Mouse (Mus musculus) stomach, postnatal 0 days (tissue): ENCODE measurements at regions not wholly inside any gene's neighbourhood (a gene's known extent, or its start where the extent isn't known, plus 50 kb on each side); places are given as distances from the start of the nearest gene placed in this dataset.

Experiments used
- ATAC-seq: fragments of 200-750 bp; cut with Nextera tagmentation; 2 replicates; pipeline ENCODE4 v1.8.0; 2017; ENCODE audit not compliant: low FRiP score, low TSS enrichment
- DNase-seq: peaks from one replicate; pipeline ENCODE4 v3.0.0-alpha.2; 2016; ENCODE audit warnings: low spot score
- H3K27ac ChIP-seq: fragments of 300-500 bp; sonication (generic); replicated peaks from 2 replicates; pipeline ENCODE4 v1.5.1; 2014; ENCODE audit warnings: mild to moderate bottlenecking, control low read depth
- H3K27me3 ChIP-seq: fragments of 300-500 bp; sonication (generic); 2 replicates; pipeline ENCODE4 v1.6.1; 2014; ENCODE audit warnings: low read length; ENCODE audit not compliant: control insufficient read depth, insufficient read depth
- H3K36me3 ChIP-seq: fragments of 300-500 bp; sonication (generic); 2 replicates; pipeline ENCODE4 v1.6.1; 2014; ENCODE audit warnings: low read length, mixed read lengths; ENCODE audit not compliant: control insufficient read depth, insufficient read depth
- H3K4me1 ChIP-seq: fragments of 300-500 bp; sonication (generic); replicated peaks from 2 replicates; pipeline ENCODE4 v1.6.1; 2014; ENCODE audit warnings: antibody characterized with exemption; ENCODE audit not compliant: control insufficient read depth, insufficient read depth
- H3K4me2 ChIP-seq: fragments of 300-500 bp; sonication (generic); replicated peaks from 2 replicates; pipeline ENCODE4 v1.6.1; 2014; ENCODE audit warnings: low read depth, mild to moderate bottlenecking, control low read depth, moderate library complexity
- H3K4me3 ChIP-seq: fragments of 300-500 bp; sonication (generic); 2 replicates; pipeline ENCODE4 v1.5.1; 2014; ENCODE audit warnings: low read depth, low read length, control low read depth
- H3K9ac ChIP-seq: fragments of 300-500 bp; sonication (generic); 2 replicates; pipeline ENCODE4 v1.6.1; 2014; ENCODE audit warnings: mild to moderate bottlenecking, low read length, control low read depth, mixed read lengths
- H3K9me3 ChIP-seq: fragments of 300-500 bp; sonication (generic); 2 replicates; pipeline ENCODE4 v1.6.1; 2016; ENCODE audit warnings: low read length; ENCODE audit not compliant: control insufficient read depth
- CTCF ChIP-seq: IDR thresholded peaks from 2 replicates; pipeline ENCODE4 v1.5.1; 2016; ENCODE audit warnings: antibody characterized with exemption, low read depth, mild to moderate bottlenecking, moderate library complexity
- EP300 ChIP-seq: optimal IDR thresholded peaks from 2 replicates; pipeline ENCODE3; 2016; ENCODE audit warnings: antibody characterized with exemption
- WGBS: fragments of 180-500 bp; shearing (Covaris S2); extraction: QIAGEN DNeasy Blood & Tissue Kit; methylation state at CpG from one replicate; pipeline ENCODE4 v1.1.7; 2014; 5-methylcytosine and 5-hydroxymethylcytosine counted together

DNA sequence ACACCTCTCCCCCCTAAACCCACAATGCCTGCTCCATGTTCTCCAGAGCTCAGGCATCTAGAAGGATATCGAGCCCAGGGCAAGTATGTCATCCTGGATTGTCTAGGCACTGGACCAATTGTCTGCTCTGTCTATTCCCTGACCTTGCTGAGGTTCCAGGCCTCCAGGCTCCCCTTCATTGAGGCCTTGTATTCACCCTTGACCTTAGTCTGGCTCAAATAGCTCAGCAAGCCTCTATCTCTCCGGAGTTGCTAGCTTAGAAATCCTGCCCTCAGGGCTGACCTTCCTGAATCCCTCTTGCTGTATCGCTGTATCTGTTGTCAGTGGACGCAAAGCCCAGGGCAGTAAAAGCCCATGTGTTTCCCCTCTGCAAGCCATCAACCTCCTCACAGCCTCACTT is 85.0 kb downstream of the Dll1 start:
- H3K27me3 ChIP-seq = no peaks in the 10 kb centered on the region
- H3K9ac ChIP-seq = no peak overlapping the region
- ATAC-seq = no peak
- H3K4me2 ChIP-seq = no peak overlapping the region
- H3K36me3 ChIP-seq = no peaks in the 10 kb centered on the region
- H3K9me3 ChIP-seq = no peaks in the 10 kb centered on the region
- no peak for DNase-seq
- TF ChIP-seq EP300 (no peak), CTCF (no peak)
- H3K27ac ChIP-seq = no peak overlapping the region
- H3K4me3 ChIP-seq = no peak overlapping the region
- H3K4me1 ChIP-seq = no peaks in the 10 kb centered on the region
- 61% methylated on average over 4 of the region's 4 CpGs for WGBS

DNA sequence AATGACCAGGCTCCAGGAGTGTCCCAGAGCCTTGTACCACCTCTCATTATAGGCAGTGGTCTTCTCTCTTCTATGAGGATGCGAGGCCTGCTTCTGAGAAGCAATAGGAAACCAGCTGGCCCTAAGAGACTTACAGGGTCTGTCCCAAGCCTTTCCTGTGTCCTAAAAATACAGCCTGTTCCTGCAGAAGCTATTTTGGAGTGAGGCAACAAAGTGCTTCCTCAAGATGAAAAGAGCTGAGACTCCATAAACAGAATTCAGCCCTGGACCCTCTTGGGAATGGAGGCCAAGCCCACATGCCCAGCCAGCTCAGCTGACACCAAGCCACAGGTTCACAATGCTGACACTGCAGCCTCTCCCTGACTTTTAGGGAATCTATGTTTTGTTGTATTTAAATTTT is 86.3 kb downstream of the Dll1 start:
- Histone ChIP-seq H3K9me3 (no peaks in the 10 kb centered on the region), H3K36me3 (no peaks in the 10 kb centered on the region), H3K4me2 (no peak overlapping the region), H3K9ac (no peak overlapping the region), H3K4me3 (no peak overlapping the region), H3K27ac (no peak overlapping the region), H3K4me1 (peaks cover under 1% of the 10 kb centered on the region; the same call in 1 of the 2 replicates), H3K27me3 (no peaks in the 10 kb centered on the region)
- ATAC-seq (no peak), DNase-seq (no peak)
- WGBS = 89% methylated on average over 1 of the region's 1 CpGs
- TF ChIP-seq CTCF = no peak
- no peak for TF ChIP-seq EP300

DNA sequence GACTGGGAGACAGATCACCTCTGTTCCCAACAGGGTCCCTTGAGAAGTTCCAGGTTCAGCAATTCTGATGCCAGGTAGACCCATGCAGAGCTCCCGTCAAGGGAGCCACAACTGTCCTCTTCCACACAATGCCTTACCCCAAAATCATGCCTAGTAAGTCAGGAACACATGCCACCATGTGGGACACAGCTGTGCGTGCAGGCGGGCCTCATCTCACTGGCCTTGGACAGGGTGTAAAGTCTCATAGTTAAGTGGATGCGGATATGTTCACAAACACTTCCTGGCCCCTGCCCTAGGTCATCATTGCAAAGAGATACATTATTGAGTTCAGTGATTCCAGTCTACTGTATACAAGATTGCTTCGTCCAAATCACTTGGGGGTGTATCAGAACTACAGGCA is 87.6 kb downstream of the Dll1 start:
- ATAC-seq = no peak
- WGBS = 64% methylated on average over 5 of the region's 5 CpGs

DNA sequence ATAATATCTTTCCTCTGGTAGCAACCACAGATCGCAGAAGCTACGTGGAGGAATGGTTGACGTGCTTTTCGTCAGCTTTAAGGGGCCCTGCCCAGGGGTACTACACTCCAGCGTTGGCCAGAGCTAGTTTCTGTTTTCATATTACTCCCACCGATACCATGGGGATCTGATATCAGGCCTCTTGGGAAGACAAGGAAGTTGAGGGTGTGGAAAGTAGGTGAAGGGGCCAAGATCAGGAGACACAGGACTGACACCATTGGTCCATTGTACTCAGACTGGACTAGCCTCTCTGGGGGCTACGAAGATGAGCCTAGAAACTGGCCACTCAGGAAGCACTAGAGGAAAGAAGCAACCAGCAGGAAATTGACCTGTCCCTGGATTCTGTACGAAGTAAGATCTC is 88.0 kb downstream of the Dll1 start:
- WGBS = 82% methylated on average over 8 of the region's 8 CpGs
- peaks cover 5% of the 10 kb centered on the region; the same call in 1 of the 2 replicates for H3K4me1 ChIP-seq
- no peak for DNase-seq
- ATAC-seq = no peak
- no peaks in the 10 kb centered on the region for H3K27me3 ChIP-seq
- no peak overlapping the region for H3K27ac ChIP-seq
- H3K36me3 ChIP-seq = no peaks in the 10 kb centered on the region
- no peak overlapping the region for H3K4me3 ChIP-seq
- H3K9ac ChIP-seq = no peak overlapping the region
- H3K9me3 ChIP-seq = no peaks in the 10 kb centered on the region
- no peak overlapping the region for H3K4me2 ChIP-seq
- TF ChIP-seq CTCF = no peak
- no peak for TF ChIP-seq EP300

More for the DNA sequence above, 87.6 kb downstream of the Dll1 start:
- Histone ChIP-seq H3K36me3 (no peaks in the 10 kb centered on the region), H3K27ac (no peak overlapping the region), H3K9me3 (no peaks in the 10 kb centered on the region), H3K9ac (no peak overlapping the region), H3K27me3 (no peaks in the 10 kb centered on the region), H3K4me1 (peaks cover 5% of the 10 kb centered on the region; the same call in 1 of the 2 replicates), H3K4me3 (no peak overlapping the region), H3K4me2 (no peak overlapping the region)
- DNase-seq = no peak
- TF ChIP-seq CTCF (peak; percentile 29; the same call in 1 of the 2 replicates), EP300 (no peak)

DNA sequence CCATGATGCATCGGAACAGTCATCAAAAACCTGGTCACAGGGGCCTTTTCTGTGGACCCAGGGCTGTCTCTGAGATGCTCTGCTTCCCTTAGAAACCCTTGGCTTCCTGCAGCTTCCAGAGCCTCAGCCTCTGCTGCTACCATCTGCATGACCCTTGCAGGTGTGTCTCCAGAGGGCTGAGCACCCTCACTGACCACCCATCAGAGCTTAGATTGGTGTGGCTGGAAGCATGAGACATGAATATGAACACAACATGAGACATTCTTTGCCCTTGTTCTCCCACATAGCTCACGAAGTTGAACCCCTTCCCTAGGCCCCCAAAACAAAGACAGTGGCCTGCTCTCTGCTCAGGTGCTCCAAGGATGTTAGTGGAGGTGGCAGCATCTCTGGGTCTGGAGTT is 90.1 kb downstream of the Dll1 start:
- H3K4me1 ChIP-seq = peaks cover 5% of the 10 kb centered on the region; the same call in 1 of the 2 replicates
- H3K27me3 ChIP-seq = no peaks in the 10 kb centered on the region
- no peak overlapping the region for H3K4me2 ChIP-seq
- no peaks in the 10 kb centered on the region for H3K36me3 ChIP-seq
- ATAC-seq = no peak
- H3K9ac ChIP-seq = no peak overlapping the region
- TF ChIP-seq CTCF (no peak), EP300 (no peak)
- no peak overlapping the region for H3K4me3 ChIP-seq
- WGBS = 93% methylated on average over 2 of the region's 2 CpGs
- DNase-seq = no peak
- no peak overlapping the region for H3K27ac ChIP-seq
- no peaks in the 10 kb centered on the region for H3K9me3 ChIP-seq

DNA sequence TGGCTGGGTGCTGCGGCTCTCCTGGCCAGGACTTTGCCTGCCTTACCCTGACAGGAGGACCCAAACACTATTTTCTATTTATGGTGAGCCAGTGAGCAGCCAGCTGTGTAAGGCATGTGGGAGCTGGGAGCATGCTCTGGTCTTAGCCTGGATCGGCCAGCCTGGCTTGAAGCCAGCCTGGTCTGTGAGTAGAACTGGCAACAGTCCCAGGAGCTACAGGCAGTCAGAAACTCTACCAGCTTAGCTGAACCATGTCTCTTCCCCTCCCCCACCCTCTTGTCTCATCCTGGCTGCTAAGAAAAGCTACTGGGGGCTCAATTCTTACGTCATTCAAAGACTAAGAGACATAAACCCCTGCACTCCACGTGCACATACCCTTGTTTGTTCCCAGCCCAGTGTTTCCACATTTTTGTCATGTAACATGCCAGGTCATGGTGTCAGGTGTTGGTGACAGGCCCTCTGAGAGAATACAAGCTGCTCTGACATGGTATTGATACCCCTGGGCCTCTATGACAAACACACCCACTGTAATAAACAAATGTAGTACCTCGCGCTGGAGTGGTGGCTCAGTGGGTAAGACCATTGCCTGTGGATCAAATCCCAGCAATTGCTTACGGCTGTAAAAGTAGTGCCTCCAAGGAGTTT is 91.2 kb downstream of the Dll1 start:
- no peak overlapping the region; the same call in 1 of the 2 replicates for H3K4me2 ChIP-seq
- WGBS = 31% methylated on average over 7 of the region's 7 CpGs
- DNase-seq = peak; percentile 64
- TF ChIP-seq CTCF = no peak
- TF ChIP-seq EP300 = no peak
- H3K27ac ChIP-seq = peak overlapping the region; percentile 8; the same call in 1 of the 2 replicates
- H3K9me3 ChIP-seq = no peaks in the 10 kb centered on the region
- H3K36me3 ChIP-seq = no peaks in the 10 kb centered on the region
- H3K4me1 ChIP-seq = peaks cover 5% of the 10 kb centered on the region; the same call in 1 of the 2 replicates
- no peaks in the 10 kb centered on the region for H3K27me3 ChIP-seq
- no peak overlapping the region for H3K4me3 ChIP-seq
- ATAC-seq = peak; percentile 77; the same call in 1 of the 2 replicates
- H3K9ac ChIP-seq = 0 out of 2 replicates have a peak overlapping the region, but pooled peaks have one; percentile 8
